Mouse (Mus musculus): Measurements from ENCODE around the gene Hspb3. TPM values are rescaled to one million over a fixed set of nuclear protein-coding genes. Genes with fewer than 3 reads are reported as not detected.

Gene Hspb3
- 1 to 10 TPM; 9.1 to 9.6 TPM for total RNA-seq (2021)

DNA sequence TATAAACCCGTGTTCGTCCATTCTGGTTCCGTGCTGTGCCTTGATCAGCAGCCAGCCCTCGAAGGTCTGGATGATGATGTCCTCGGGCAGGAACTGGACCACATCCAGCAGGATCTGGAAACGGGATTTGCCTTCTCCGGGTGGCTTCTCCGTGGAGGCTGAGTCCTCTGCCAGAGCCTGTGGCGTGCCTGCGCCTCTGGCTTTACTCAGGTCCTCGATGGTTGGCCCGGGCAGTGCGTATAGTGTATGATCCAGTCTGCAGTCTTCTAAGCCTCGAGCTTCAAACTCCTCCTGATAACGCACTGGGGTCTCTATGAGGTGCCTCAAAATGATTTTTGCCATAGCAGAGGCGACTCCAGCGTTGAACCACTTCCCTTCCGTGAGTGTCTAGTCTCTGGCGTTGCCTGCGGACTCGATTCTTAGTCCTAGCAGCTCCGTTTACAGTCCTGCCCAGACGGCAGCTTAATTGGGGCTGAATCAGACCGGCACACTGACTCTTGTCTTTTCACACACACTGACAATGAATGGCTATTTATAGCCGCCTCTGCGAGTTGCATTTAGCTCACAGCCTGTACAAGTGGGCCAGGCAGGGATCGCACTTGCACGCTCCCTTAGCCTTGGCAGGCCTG is at the start of gene Hspb3:
TSS of gene Hspb3 (minus strand) at position 526 of the 629 bp plus-strand sequence.
- DNase-seq (ENCODE audit: low spot score in 2 of 2): peak; percentile 40 to 47
- intact Hi-C loops (cut with DNase I): no loop called here

GRCm38 (mm10) chr13:113713186-113713585 is 49.7 kb upstream of the Hspb3 start:
- DNase-seq (ENCODE audit: low spot score in 2 of 2): no peak
- intact Hi-C loops (cut with DNase I): no loop called here

DNA sequence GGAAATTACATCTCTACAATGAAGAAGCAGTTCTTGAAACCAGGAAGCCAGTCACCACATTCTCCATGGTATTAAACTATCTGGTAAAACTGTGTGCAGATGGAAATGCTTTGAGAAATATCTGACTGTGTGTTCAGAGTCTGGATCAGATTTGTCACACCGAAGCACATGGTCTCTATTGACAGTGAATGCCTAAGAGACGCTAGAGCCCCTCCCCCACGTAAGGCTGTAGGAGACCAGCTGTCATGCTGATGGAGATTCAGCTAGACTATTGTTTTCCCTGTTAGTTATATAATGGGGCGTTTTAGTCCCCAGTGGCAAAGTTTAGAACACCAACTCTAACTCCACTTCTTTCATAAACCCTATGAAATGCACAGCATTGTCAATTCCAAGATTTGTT is 42.7 kb upstream of the Hspb3 start:
- intact Hi-C loops (cut with DNase I): no loop called here
- DNase-seq (ENCODE audit: low spot score in 2 of 2): no peak

DNA sequence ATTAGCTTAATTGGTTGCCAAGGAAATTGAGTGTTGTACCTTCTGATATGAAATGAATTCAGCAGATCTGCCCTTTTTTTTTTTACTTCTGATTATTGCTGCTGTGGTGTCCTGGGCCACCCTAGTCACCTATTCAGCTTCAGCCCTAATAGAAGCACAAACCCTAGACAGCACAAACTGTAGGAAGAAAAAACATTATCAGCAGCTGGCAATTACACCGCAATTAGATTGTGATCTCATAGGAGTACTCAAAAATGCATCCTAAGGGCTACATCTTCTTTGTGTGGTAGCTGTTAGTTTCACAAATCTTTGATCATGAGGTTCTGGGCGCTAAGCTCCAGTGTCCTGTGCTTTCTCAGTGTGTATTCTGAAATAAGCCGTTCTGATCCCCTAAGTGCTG is 37.7 kb upstream of the Hspb3 start:
- no peak for DNase-seq (ENCODE audit: low spot score in 2 of 2)
- intact Hi-C loops (cut with DNase I): no loop called here

- intact Hi-C loops (cut with DNase I): no loop called here
- no peak for DNase-seq (ENCODE audit: low spot score in 2 of 2)
These were observed 36.5 kb upstream of the Hspb3 start for GRCm38 (mm10) chr13:113699928-113700327.

DNA sequence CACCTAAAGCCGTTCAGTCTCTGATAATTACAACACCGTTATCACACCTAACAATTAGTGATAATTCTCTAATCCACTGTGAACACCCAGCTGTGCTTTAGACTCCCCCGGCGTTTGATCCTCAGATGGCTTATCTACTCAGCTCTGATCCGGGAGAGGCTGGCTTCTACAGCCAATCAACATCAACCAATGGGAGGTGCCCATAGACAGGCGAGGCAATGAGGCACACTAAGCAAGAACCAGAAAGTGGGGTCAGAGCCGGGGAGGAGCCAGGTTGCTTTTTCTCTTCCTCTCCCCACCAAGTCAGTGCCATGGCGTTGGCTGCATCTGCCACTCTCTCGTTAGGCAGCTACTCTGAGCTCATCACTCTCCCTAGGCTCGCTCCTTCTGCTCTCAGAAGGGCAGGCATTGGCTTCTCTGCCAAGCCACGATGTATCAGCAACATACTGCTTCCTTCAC is 36.0 kb upstream of the Hspb3 start:
- intact Hi-C loops (cut with DNase I): no loop called here
- peak; percentile 13 to 36 for DNase-seq (ENCODE audit: low spot score in 2 of 2)

DNA sequence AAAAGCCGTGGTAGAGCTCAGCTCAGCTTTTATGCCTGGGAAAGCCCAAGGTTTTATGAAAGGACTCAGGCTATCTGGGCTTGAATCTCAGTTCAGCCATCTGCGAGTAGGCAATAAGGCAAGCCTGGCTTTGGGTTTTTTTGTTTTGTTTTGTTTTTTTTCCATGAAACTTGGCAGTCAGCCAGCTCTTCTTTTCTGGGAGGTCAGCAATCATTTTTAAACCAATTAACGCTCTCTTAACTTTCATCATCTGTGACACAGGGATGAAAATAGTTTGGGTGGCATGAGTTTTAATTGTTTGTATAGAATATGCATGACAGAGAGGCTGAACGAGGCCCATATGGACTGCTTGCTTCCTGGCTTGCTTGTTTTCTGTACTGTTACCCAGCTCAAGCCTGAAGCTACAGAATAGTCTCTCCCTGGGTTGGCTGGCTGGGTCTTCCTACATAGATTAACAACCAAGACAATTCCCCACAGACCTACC is 33.4 kb upstream of the Hspb3 start:
- no peak for DNase-seq (ENCODE audit: low spot score in 2 of 2)
- intact Hi-C loops (cut with DNase I): no loop called here

GRCm38 (mm10) chr13:113693383-113693782 is 29.9 kb upstream of the Hspb3 start:
- peak; percentile 33 to 43 for DNase-seq (ENCODE audit: low spot score in 2 of 2)

GRCm38 (mm10) chr13:113691644-113692043 is 28.2 kb upstream of the Hspb3 start:
- intact Hi-C loops (cut with DNase I): loop anchor here (2.0 kb wide), 2 partner anchors 103 to 175 kb away; partner anchors contain the start of gene Arl15
- DNase-seq (ENCODE audit: low spot score in 2 of 2): no peak

More at GRCm38 (mm10) chr13:113693383-113693782, 29.9 kb upstream of the Hspb3 start:
- intact Hi-C loops (cut with DNase I): loop anchor here (2.0 kb wide), 2 partner anchors 101 to 173 kb away; partner anchors contain the start of gene Arl15

- intact Hi-C loops (cut with DNase I): no loop called here
- no peak for DNase-seq (ENCODE audit: low spot score in 2 of 2)
These were observed 26.4 kb upstream of the Hspb3 start for GRCm38 (mm10) chr13:113689883-113690282.

GRCm38 (mm10) chr13:113686691-113687121 is 23.2 kb upstream of the Hspb3 start:
- DNase-seq (ENCODE audit: low spot score in 2 of 2): no peak

DNA sequence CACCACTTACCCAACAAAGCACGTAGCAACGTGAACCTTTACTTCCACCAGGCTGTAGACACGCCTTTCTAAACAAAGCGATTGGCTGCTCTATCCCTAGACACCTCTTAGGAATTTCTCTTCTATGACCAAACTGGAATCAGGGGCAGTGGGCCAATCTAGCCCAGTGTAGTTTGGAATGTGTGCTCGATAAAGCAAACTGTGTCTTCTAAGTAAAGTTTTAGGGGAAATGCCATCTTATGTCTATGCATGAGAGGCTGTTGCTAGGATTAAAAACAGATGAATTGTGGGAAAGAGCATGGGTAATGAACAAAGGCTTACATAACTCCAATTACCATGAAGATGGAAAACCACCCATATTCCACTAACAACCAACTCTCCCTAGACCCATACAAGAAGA is 19.3 kb upstream of the Hspb3 start:
- no peak for DNase-seq (ENCODE audit: low spot score in 2 of 2)

More at GRCm38 (mm10) chr13:113686691-113687121, 23.2 kb upstream of the Hspb3 start:
- intact Hi-C loops (cut with DNase I): no loop called here

GRCm38 (mm10) chr13:113680646-113681045 is 17.2 kb upstream of the Hspb3 start:
- intact Hi-C loops (cut with DNase I): no loop called here
- no peak for DNase-seq (ENCODE audit: low spot score in 2 of 2)

More for the DNA sequence above, 19.3 kb upstream of the Hspb3 start:
- intact Hi-C loops (cut with DNase I): no loop called here

DNA sequence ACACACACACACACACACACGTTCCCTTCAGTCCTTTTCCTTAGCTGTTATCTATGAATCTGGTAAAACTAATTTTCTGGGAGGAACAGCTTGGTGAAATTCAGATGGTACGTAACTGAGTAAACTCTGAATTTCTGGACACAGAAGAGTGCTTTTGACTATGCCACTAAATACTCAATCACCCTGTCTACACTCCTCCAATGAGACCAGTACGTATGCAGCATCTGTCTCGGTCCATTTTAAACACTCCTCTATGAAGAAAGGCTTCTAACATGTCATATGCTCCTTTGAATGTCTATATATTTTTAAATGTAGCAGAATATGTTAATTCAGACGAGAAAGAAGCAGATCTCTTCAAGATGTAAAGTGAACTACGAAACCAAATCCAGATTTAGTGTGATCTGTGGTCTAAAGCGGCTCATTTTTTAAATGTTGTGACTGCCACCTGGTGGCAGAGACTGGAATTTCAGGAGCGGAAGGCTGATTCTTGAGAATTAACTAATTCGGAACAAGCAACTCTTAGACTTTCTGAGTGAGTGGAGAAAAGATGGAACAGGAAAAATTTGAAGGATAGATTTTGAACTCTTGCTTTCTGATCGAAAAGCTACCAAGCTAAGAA is 6.1 kb upstream of the Hspb3 start:
- peak; percentile 57 to 71 for DNase-seq (ENCODE audit: low spot score in 2 of 2)
- intact Hi-C loops (cut with DNase I): loop anchor here (1.0 to 5.0 kb wide), 3 partner anchors 30 to 402 kb away; no protein-coding TSS in a partner anchor

DNA sequence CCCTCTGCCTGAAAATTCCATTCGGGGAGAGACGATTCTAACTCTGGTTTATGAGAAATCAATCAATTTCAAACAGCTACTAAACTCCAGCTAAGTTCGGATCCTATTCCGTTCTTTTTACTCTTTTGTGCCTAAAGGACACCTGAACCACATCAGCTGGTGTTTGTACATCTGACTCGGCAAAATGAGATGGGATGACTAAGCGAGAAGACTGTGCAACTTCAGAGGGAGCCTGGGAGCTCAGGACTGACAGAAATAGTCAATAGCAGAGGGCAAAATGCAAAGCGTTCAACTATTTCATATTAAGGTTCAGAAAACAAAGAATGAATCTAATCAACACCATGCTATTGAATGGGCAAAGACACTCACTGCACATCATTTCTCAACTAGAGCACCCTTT is 407 bp upstream of the Hspb3 start:
- DNase-seq (ENCODE audit: low spot score in 2 of 2): no peak
- intact Hi-C loops (cut with DNase I): no loop called here

GRCm38 (mm10) chr13:113661826-113662271 is 1.6 kb downstream of the Hspb3 start:
- intact Hi-C loops (cut with DNase I): no loop called here
- DNase-seq (ENCODE audit: low spot score in 2 of 2): peak; percentile 32 to 46

- intact Hi-C loops (cut with DNase I): no loop called here
- peak; percentile 18 to 35 for DNase-seq (ENCODE audit: low spot score in 2 of 2)
These were observed 2.7 kb downstream of the Hspb3 start for GRCm38 (mm10) chr13:113660576-113661310.

GRCm38 (mm10) chr13:113657204-113657603 is 6.3 kb downstream of the Hspb3 start:
- intact Hi-C loops (cut with DNase I): no loop called here
- peak in 1 of 2 experiments; percentile 16 for DNase-seq (ENCODE audit: low spot score in 2 of 2)

GRCm38 (mm10) chr13:113656639-113657038 is 6.8 kb downstream of the Hspb3 start:
- DNase-seq (ENCODE audit: low spot score in 2 of 2): no peak
- intact Hi-C loops (cut with DNase I): no loop called here

- intact Hi-C loops (cut with DNase I): no loop called here
- no peak for DNase-seq (ENCODE audit: low spot score in 2 of 2)
These were observed 8.0 kb downstream of the Hspb3 start for GRCm38 (mm10) chr13:113655511-113655910.
